Mouse (Mus musculus) T-cell, adult 66 days (primary cell): ENCODE data around the gene Cenpa. TPM values are rescaled to one million over a fixed set of nuclear protein-coding genes. Genes with fewer than 3 reads are reported as not detected.

Experiments used
- total RNA-seq, 2 experiments: library from RNA; stranded (reverse); gene quantifications; 3 replicates in 1 of 2; 4 replicates in 1 of 2; pipeline ENCODE4 v1.2.4; 2023

The Cenpa gene
- total RNA-seq = 100 to 1,000 TPM; 111 to 123 TPM

DNA sequence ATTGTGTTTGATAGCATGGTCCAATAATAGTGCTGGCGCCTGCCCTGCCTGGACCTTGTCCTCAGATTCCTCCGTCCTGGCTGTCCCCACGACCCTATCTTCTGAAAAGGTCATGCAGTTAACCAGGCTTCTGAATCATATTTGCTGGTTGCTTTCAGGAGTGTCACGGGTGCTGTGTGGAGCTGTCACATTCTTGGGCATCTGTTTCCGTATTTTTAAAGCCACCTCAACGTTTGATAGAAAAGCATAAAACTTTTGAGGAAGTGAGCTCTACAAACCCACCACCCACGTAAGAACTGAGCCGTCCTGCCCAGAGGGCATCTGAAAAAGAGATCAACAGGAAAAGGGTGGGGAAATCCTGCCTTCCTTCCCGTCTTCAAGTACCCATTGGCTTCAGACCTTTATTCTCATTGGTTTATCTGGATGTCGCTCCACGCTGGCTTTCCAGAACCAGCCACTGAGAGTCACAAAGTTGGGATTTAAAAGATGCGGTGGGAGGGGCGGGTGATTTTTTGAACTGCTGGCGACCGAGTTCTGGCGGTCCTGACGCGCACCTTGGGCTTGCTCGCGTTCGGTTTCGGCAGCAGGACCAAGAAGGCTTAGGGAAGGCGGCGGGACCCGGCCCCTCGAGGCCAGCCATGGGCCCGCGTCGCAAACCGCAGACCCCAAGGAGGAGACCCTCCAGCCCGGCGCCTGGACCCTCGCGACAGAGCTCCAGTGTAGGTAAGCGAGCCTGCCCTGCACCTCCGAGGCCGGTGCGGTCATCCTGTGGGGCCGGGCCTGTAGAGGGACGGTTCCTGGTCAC is at the start of gene Cenpa:
TSS of gene Cenpa (plus strand) at position 387 of the 805 bp plus-strand sequence.

GRCm38 (mm10) chr5:30647815-30648560 is 18.6 kb upstream of the Cenpa start, which contains the start of gene Slc35f6:
Slc35f6 (plus strand) TSS chr5:30647933.

DNA sequence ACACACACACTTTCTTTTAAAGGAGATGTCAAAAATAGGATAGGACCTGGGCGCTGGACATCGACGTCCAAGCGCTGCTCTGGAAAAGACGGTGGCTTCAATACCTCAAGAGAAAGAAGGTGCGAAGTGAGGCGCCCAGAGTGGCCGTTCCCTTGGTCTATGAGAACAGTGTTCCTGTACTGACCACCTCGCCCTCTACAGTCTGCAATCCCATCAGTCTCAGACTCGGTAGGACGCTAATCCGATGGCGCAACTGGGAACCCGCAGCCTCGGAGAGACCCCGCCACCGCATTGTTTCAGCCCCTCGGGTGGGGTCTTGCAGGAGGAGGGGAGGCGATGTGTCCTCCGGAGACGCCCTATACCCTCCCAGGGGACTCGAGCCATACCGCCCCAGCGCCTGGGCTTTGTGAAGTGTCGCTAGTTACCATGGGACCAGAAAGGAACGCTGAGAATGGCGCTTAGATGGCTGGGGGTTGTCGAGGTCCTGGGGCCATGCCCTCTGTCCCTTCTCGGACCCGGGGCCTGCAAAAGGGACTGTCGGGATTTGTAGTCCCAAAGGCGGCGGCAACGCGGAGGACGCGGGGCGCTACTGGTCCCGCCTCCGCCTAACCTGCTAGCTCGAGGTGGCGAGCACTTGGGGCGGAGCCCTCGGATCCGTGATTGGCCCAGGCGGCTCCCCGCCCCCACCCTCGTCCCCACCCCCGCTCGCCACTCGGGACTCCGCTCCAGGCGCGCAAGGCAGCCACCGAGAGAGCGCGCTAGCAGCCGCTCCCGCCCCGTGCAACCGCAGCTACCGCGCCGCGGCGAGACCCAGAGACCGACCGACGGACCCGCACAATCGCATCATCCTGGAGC is 44.8 kb downstream of the Cenpa start, which contains the start of gene Dpysl5:
TSS of gene Dpysl5 (plus strand) at position 418 of the 855 bp plus-strand sequence.

Other genes starting within 250 kb of the Cenpa start
- gene Otof, start 204.8 kb upstream of the Cenpa start, total RNA-seq = under 1 TPM in 1 of 2 experiments, not detected in 1; 0.15 TPM
- gene 1700001C02Rik, start 200.7 kb upstream of the Cenpa start, total RNA-seq = not detected
- gene Cib4, start 120.9 kb upstream of the Cenpa start, total RNA-seq = not detected
- gene Kcnk3, start 78.6 kb upstream of the Cenpa start, total RNA-seq = not detected
- 10 to 100 TPM; 39.7 to 42.7 TPM for gene Slc35f6, start 18.8 kb upstream of the Cenpa start, total RNA-seq
- under 1 TPM; 0.35 to 0.59 TPM for gene Dpysl5, start 44.8 kb downstream of the Cenpa start, total RNA-seq
- gene Mapre3, start 147.9 kb downstream of the Cenpa start, total RNA-seq = 10 to 100 TPM in 1 of 2 experiments, 1 to 10 TPM in 1; 9.5 to 16.2 TPM
- 10 to 100 TPM; 40.7 to 42.2 TPM for gene Tmem214, start 201.2 kb downstream of the Cenpa start, total RNA-seq
- gene Agbl5, start 221.9 kb downstream of the Cenpa start, total RNA-seq = 10 to 100 TPM; 11.7 to 12.2 TPM
- 100 to 1,000 TPM; 146 to 177 TPM for gene Ost4, start 241.0 kb downstream of the Cenpa start, total RNA-seq
- 1 to 10 TPM; 3.5 to 4.3 TPM for gene Emilin1, start 246.6 kb downstream of the Cenpa start, total RNA-seq